In genomic region chr4:125962677-125963076, GRCm38 (mm10) we compare ENCODE assay signal across 8 mouse cellular contexts.
A peak's percentile ranks its signal among the peaks of the same experiment; 100 is the strongest.
DNase-seq lines count a peak whose midpoint lies in the region; ATAC-seq lines count a peak whose summit lies in the region.

No protein-coding gene starts in this region.

- H3K9ac ChIP-seq in forebrain, embryonic 13.5 days: no peak overlapping the region
- H3K9ac ChIP-seq in hindbrain, embryonic 15.5 days: no peak overlapping the region
- H3K9ac ChIP-seq in midbrain, embryonic 14.5 days (replicated peaks; ENCODE audit: low read length): no peak overlapping the region

- H3K4me2 ChIP-seq in forebrain, embryonic 13.5 days: no peak overlapping the region
- no peak overlapping the region for H3K4me2 ChIP-seq in hindbrain, embryonic 15.5 days
- no peak overlapping the region for H3K4me2 ChIP-seq in midbrain, embryonic 14.5 days (ENCODE audit: low read length)

- peak; percentile 50; the same call in 1 of the 2 replicates for ATAC-seq in forebrain, embryonic 13.5 days
- ATAC-seq in hindbrain, embryonic 15.5 days (ENCODE audit: low FRiP score, low read depth): peak; percentile 59; the same call in 1 of the 2 replicates
- ATAC-seq in midbrain, embryonic 14.5 days (ENCODE audit: low FRiP score, low TSS enrichment): no peak; the same call in 1 of the 2 replicates
- no peak for ATAC-seq in inflammation-experienced regulatory T-cells, adult 6 months

- no peak overlapping the region for H3K27ac ChIP-seq in forebrain, embryonic 13.5 days
- H3K27ac ChIP-seq in hindbrain, embryonic 15.5 days (replicated peaks): no peak overlapping the region
- H3K27ac ChIP-seq in midbrain, embryonic 14.5 days (replicated peaks; ENCODE audit: low read depth, low read length): no peak overlapping the region

- peaks cover 21% of the 10 kb centered on the region; the same call in 1 of the 2 replicates for H3K27me3 ChIP-seq in forebrain, embryonic 13.5 days
- 0 out of 2 replicates have a peak, but pooled peaks cover 5% of the 10 kb centered on the region for H3K27me3 ChIP-seq in hindbrain, embryonic 15.5 days
- H3K27me3 ChIP-seq in midbrain, embryonic 14.5 days (ENCODE audit: control insufficient read depth, insufficient read depth, low read length): no peaks in the 10 kb centered on the region

- no peaks in the 10 kb centered on the region for H3K9me3 ChIP-seq in forebrain, embryonic 13.5 days (replicated peaks)
- H3K9me3 ChIP-seq in hindbrain, embryonic 15.5 days: no peaks in the 10 kb centered on the region
- no peaks in the 10 kb centered on the region for H3K9me3 ChIP-seq in midbrain, embryonic 14.5 days (ENCODE audit: control insufficient read depth, low read length)

- no peaks in the 10 kb centered on the region for H3K36me3 ChIP-seq in forebrain, embryonic 13.5 days (ENCODE audit: poor library complexity, severe bottlenecking)
- H3K36me3 ChIP-seq in hindbrain, embryonic 15.5 days: no peaks in the 10 kb centered on the region
- H3K36me3 ChIP-seq in midbrain, embryonic 14.5 days (ENCODE audit: control insufficient read depth, insufficient read depth, low read length): no peaks in the 10 kb centered on the region

- no peak overlapping the region for H3K4me3 ChIP-seq in forebrain, embryonic 13.5 days
- H3K4me3 ChIP-seq in hindbrain, embryonic 15.5 days: no peak overlapping the region
- H3K4me3 ChIP-seq in midbrain, embryonic 14.5 days (replicated peaks; ENCODE audit: low read depth, low read length): no peak overlapping the region

- peak; percentile 67 for DNase-seq in R1 (ENCODE audit: low read depth, low spot score)
- DNase-seq in c-Kit-positive CD71-positive TER-119-positive erythroid progenitor cells, embryonic 14.5 days (ENCODE audit: low spot score): peak; percentile 45
- peak; percentile 18 to 67 for DNase-seq in left cerebral cortex, adult 8-10 months (ENCODE audit: low spot score in 2 of 2)
- DNase-seq in midbrain, embryonic 14.5 days: peak; percentile 95
- peak; percentile 53 for DNase-seq in spleen, adult 12 weeks (ENCODE audit: low spot score)

- no peaks in the 10 kb centered on the region for H3K4me1 ChIP-seq in forebrain, embryonic 13.5 days
- no peaks in the 10 kb centered on the region for H3K4me1 ChIP-seq in hindbrain, embryonic 15.5 days (replicated peaks)
- no peaks in the 10 kb centered on the region for H3K4me1 ChIP-seq in midbrain, embryonic 14.5 days (ENCODE audit: control insufficient read depth, insufficient read depth, low read length)

- WGBS in forebrain, embryonic 13.5 days: 4% methylated on average over 7 of the region's 7 CpGs
- WGBS in hindbrain, embryonic 15.5 days: 6% methylated on average over 7 of the region's 7 CpGs
- WGBS in midbrain, embryonic 14.5 days: 5% methylated on average over 7 of the region's 7 CpGs

Comparison
In these comparisons a context has a peak if more than half of its experiments do, and no peak if none do; other contexts are left out.
1. DNase-seq: peak in every context shown above with its lines; median percentile 95 in midbrain, embryonic 14.5 days; 67 in R1; 53 in spleen, adult 12 weeks; 45 in c-Kit-positive CD71-positive TER-119-positive erythroid progenitor cells, embryonic 14.5 days; 42 in left cerebral cortex, adult 8-10 months.
2. ATAC-seq: peak in forebrain, embryonic 13.5 days (single experiment) and hindbrain, embryonic 15.5 days (single experiment); none in midbrain, embryonic 14.5 days (single experiment) and inflammation-experienced regulatory T-cells, adult 6 months (single experiment).